24 mouse cellular contexts compared by ENCODE assay signal in genomic region chr1:138449476-138449851, GRCm38 (mm10).
DNase-seq lines count a peak whose midpoint lies in the region; ATAC-seq and TF ChIP-seq lines count a peak whose summit lies in the region.
"Had no signal": no experiment of that assay in that cellular context is flagged by ENCODE, and none has a peak within 500 bp of the region (broad histone marks: within the 10 kb centered on the region; RNA-seq: fewer than 3 reads in every experiment).

No protein-coding gene starts in this region.

- H3K4me1 ChIP-seq in forebrain, embryonic 12.5 days: peaks cover 7% of the 10 kb centered on the region; the same call in 1 of the 2 replicates
- H3K4me1 ChIP-seq in forebrain, embryonic 16.5 days (replicated peaks; ENCODE audit: control insufficient read depth, insufficient read depth, low read length): no peaks in the 10 kb centered on the region
- H3K4me1 ChIP-seq in hindbrain, embryonic 13.5 days (replicated peaks): peaks cover 7% of the 10 kb centered on the region
- H3K4me1 ChIP-seq in hindbrain, embryonic 10.5 days (replicated peaks): no peaks in the 10 kb centered on the region
- H3K4me1 ChIP-seq in midbrain, embryonic 11.5 days (ENCODE audit: control insufficient read depth, insufficient read depth, low read length): no peaks in the 10 kb centered on the region
- H3K4me1 ChIP-seq in midbrain, postnatal 0 days (ENCODE audit: insufficient read depth, low read length): no peaks in the 10 kb centered on the region
- H3K4me1 ChIP-seq: heart, embryonic 15.5 days; kidney, embryonic 15.5 days; limb, embryonic 15.5 days; liver, embryonic 15.5 days had no signal

- no peak overlapping the region for H3K4me3 ChIP-seq in forebrain, embryonic 12.5 days (replicated peaks)
- H3K4me3 ChIP-seq in forebrain, embryonic 16.5 days (replicated peaks; ENCODE audit: low read length): no peak overlapping the region
- H3K4me3 ChIP-seq in hindbrain, embryonic 13.5 days: no peak overlapping the region
- no peak overlapping the region for H3K4me3 ChIP-seq in hindbrain, embryonic 10.5 days
- no peak overlapping the region for H3K4me3 ChIP-seq in midbrain, embryonic 11.5 days (ENCODE audit: low read depth, low read length)
- no peak overlapping the region for H3K4me3 ChIP-seq in midbrain, postnatal 0 days (ENCODE audit: low read depth, low read length)
- H3K4me3 ChIP-seq: heart, embryonic 15.5 days; kidney, embryonic 15.5 days; limb, embryonic 15.5 days; liver, embryonic 15.5 days had no signal

- no peak overlapping the region for H3K4me2 ChIP-seq in forebrain, embryonic 12.5 days
- no peak overlapping the region for H3K4me2 ChIP-seq in forebrain, embryonic 16.5 days (ENCODE audit: low read length)
- H3K4me2 ChIP-seq in hindbrain, embryonic 13.5 days: peak overlapping the region; percentile 33; the same call in 1 of the 2 replicates
- H3K4me2 ChIP-seq in midbrain, embryonic 11.5 days: no peak overlapping the region
- H3K4me2 ChIP-seq in midbrain, postnatal 0 days (ENCODE audit: low read depth, low read length, poor library complexity, severe bottlenecking): peak overlapping the region; percentile 26; the same call in 1 of the 2 replicates
- H3K4me2 ChIP-seq: heart, embryonic 15.5 days; kidney, embryonic 15.5 days; limb, embryonic 15.5 days; liver, embryonic 15.5 days had no signal

- TF ChIP-seq CTCF in midbrain, postnatal 0 days (IDR thresholded peaks at IDR 0.05): no peak

- 79% methylated on average over 2 of the region's 2 CpGs for WGBS in forebrain, embryonic 12.5 days
- WGBS in forebrain, embryonic 16.5 days: 68% methylated on average over 2 of the region's 2 CpGs
- WGBS in hindbrain, embryonic 13.5 days: 84% methylated on average over 2 of the region's 2 CpGs
- WGBS in hindbrain, embryonic 10.5 days: 65% methylated on average over 2 of the region's 2 CpGs
- 90% methylated on average over 2 of the region's 2 CpGs for WGBS in midbrain, embryonic 11.5 days
- WGBS in midbrain, postnatal 0 days: 69% methylated on average over 2 of the region's 2 CpGs

- 0 out of 2 replicates have a peak overlapping the region, but pooled peaks have one; percentile 1 for H3K27ac ChIP-seq in forebrain, embryonic 12.5 days
- H3K27ac ChIP-seq in forebrain, embryonic 16.5 days (ENCODE audit: low read length): no peak overlapping the region
- H3K27ac ChIP-seq in hindbrain, embryonic 13.5 days: 0 out of 2 replicates have a peak overlapping the region, but pooled peaks have one; percentile 30
- no peak overlapping the region for H3K27ac ChIP-seq in hindbrain, embryonic 10.5 days
- H3K27ac ChIP-seq in midbrain, embryonic 11.5 days (ENCODE audit: low read depth, low read length): no peak overlapping the region
- no peak overlapping the region for H3K27ac ChIP-seq in midbrain, postnatal 0 days (ENCODE audit: low read depth, low read length)
- H3K27ac ChIP-seq: heart, embryonic 15.5 days; kidney, embryonic 15.5 days; limb, embryonic 15.5 days; liver, embryonic 15.5 days; macrophage; stomach, postnatal 0 days had no signal

- no peak for DNase-seq in hindbrain, embryonic 10.5 days (ENCODE audit: low spot score)
- DNase-seq in midbrain, embryonic 11.5 days (ENCODE audit: low spot score, missing footprints): no peak
- no peak for DNase-seq in midbrain, postnatal 0 days (ENCODE audit: low spot score)
- DNase-seq in cerebellum, adult 11-12 months: no peak
- DNase-seq: adrenal gland, postnatal 14 days; cerebellum, adult 9-10 months; gastrocnemius, postnatal 14 days; heart, adult 18-20 months; heart, postnatal 4 days; kidney, postnatal 36 days; layer of hippocampus, adult 9-11 months; right cerebral cortex, postnatal 14 days; thymus, adult 2 months had no signal

- H3K36me3 ChIP-seq in forebrain, embryonic 12.5 days (replicated peaks): no peaks in the 10 kb centered on the region
- no peaks in the 10 kb centered on the region for H3K36me3 ChIP-seq in forebrain, embryonic 16.5 days (ENCODE audit: control insufficient read depth, insufficient read depth)
- no peaks in the 10 kb centered on the region for H3K36me3 ChIP-seq in hindbrain, embryonic 13.5 days
- H3K36me3 ChIP-seq in hindbrain, embryonic 10.5 days: no peaks in the 10 kb centered on the region
- H3K36me3 ChIP-seq in midbrain, embryonic 11.5 days (ENCODE audit: control insufficient read depth, insufficient read depth, low read length): no peaks in the 10 kb centered on the region
- no peaks in the 10 kb centered on the region for H3K36me3 ChIP-seq in midbrain, postnatal 0 days (ENCODE audit: insufficient read depth, low read length)
- H3K36me3 ChIP-seq: heart, embryonic 15.5 days; kidney, embryonic 15.5 days; limb, embryonic 15.5 days; liver, embryonic 15.5 days had no signal

- H3K9ac ChIP-seq in forebrain, embryonic 12.5 days: no peak overlapping the region
- H3K9ac ChIP-seq in forebrain, embryonic 16.5 days (replicated peaks; ENCODE audit: low read depth, low read length): no peak overlapping the region
- no peak overlapping the region; the same call in 1 of the 2 replicates for H3K9ac ChIP-seq in hindbrain, embryonic 13.5 days
- no peak overlapping the region for H3K9ac ChIP-seq in midbrain, embryonic 11.5 days (ENCODE audit: low read length)
- no peak overlapping the region for H3K9ac ChIP-seq in midbrain, postnatal 0 days (replicated peaks; ENCODE audit: low read length, poor library complexity, severe bottlenecking)
- H3K9ac ChIP-seq: heart, embryonic 15.5 days; kidney, embryonic 15.5 days; limb, embryonic 15.5 days; liver, embryonic 15.5 days had no signal

- no peaks in the 10 kb centered on the region for H3K27me3 ChIP-seq in forebrain, embryonic 12.5 days
- no peaks in the 10 kb centered on the region for H3K27me3 ChIP-seq in forebrain, embryonic 16.5 days (replicated peaks; ENCODE audit: control insufficient read depth, insufficient read depth, low read length)
- no peaks in the 10 kb centered on the region for H3K27me3 ChIP-seq in hindbrain, embryonic 13.5 days
- no peaks in the 10 kb centered on the region for H3K27me3 ChIP-seq in hindbrain, embryonic 10.5 days (ENCODE audit: insufficient read depth, poor library complexity, severe bottlenecking)
- H3K27me3 ChIP-seq in midbrain, embryonic 11.5 days (ENCODE audit: control insufficient read depth, insufficient read depth, low read length): no peaks in the 10 kb centered on the region
- no peaks in the 10 kb centered on the region for H3K27me3 ChIP-seq in midbrain, postnatal 0 days (ENCODE audit: insufficient read depth, low read length)
- H3K27me3 ChIP-seq: heart, embryonic 15.5 days; kidney, embryonic 15.5 days; limb, embryonic 15.5 days; liver, embryonic 15.5 days had no signal

- peak; percentile 33; the same call in 1 of the 2 replicates for ATAC-seq in forebrain, embryonic 12.5 days (ENCODE audit: low FRiP score)
- ATAC-seq in forebrain, embryonic 16.5 days: no peak; the same call in 1 of the 2 replicates
- ATAC-seq in hindbrain, embryonic 13.5 days (ENCODE audit: low FRiP score): no peak
- 0 out of 2 replicates have a peak, but pooled peaks have one; percentile 19 for ATAC-seq in midbrain, embryonic 11.5 days (ENCODE audit: low FRiP score)
- ATAC-seq in midbrain, postnatal 0 days (ENCODE audit: low FRiP score): 0 out of 2 replicates have a peak, but pooled peaks have one; percentile 47
- ATAC-seq in megakaryocyte progenitor cell, adult 5-6 weeks (replicated peaks; ENCODE audit: poor library complexity): no peak
- ATAC-seq: intestine, postnatal 0 days had no signal

- no peaks in the 10 kb centered on the region for H3K9me3 ChIP-seq in forebrain, embryonic 12.5 days
- H3K9me3 ChIP-seq in forebrain, embryonic 16.5 days (ENCODE audit: control insufficient read depth, low read length): no peaks in the 10 kb centered on the region
- H3K9me3 ChIP-seq in hindbrain, embryonic 13.5 days: no peaks in the 10 kb centered on the region
- no peaks in the 10 kb centered on the region for H3K9me3 ChIP-seq in hindbrain, embryonic 10.5 days
- H3K9me3 ChIP-seq in midbrain, embryonic 11.5 days (ENCODE audit: control insufficient read depth, low read length): no peaks in the 10 kb centered on the region
- H3K9me3 ChIP-seq in midbrain, postnatal 0 days (ENCODE audit: low read length): no peaks in the 10 kb centered on the region
- H3K9me3 ChIP-seq: heart, embryonic 15.5 days; kidney, embryonic 15.5 days; limb, embryonic 15.5 days; liver, embryonic 15.5 days had no signal

Comparison
In these comparisons a context has a peak if more than half of its experiments do, and no peak if none do; other contexts are left out.
1. ATAC-seq: peak in forebrain, embryonic 12.5 days (single experiment), midbrain, embryonic 11.5 days (single experiment) and midbrain, postnatal 0 days (single experiment); none in forebrain, embryonic 16.5 days (single experiment), hindbrain, embryonic 13.5 days (single experiment) and megakaryocyte progenitor cell, adult 5-6 weeks (single experiment).
2. H3K27ac ChIP-seq: peak in forebrain, embryonic 12.5 days (single experiment) and hindbrain, embryonic 13.5 days (single experiment); none in forebrain, embryonic 16.5 days (single experiment), hindbrain, embryonic 10.5 days (single experiment), midbrain, embryonic 11.5 days (single experiment) and midbrain, postnatal 0 days (single experiment).
3. H3K4me2 ChIP-seq: peak in hindbrain, embryonic 13.5 days (single experiment) and midbrain, postnatal 0 days (single experiment); none in forebrain, embryonic 12.5 days (single experiment), forebrain, embryonic 16.5 days (single experiment) and midbrain, embryonic 11.5 days (single experiment).